Mouse (Mus musculus) liver, embryonic 15.5 days (tissue): ENCODE measurements around the gene Sgk2. TPM values are rescaled to one million over a fixed set of nuclear protein-coding genes. Genes with fewer than 3 reads are reported as not detected.

ENCODE experiments used
- ATAC-seq: fragments of 200-750 bp; cut with Nextera tagmentation; 2 replicates; pipeline ENCODE4 v1.8.0; 2017; ENCODE audit warnings: moderate number of reproducible peaks, mild to moderate bottlenecking, moderate library complexity; ENCODE audit not compliant: insufficient read depth
- H3K27ac ChIP-seq: fragments of 300-500 bp; sonication (generic); replicated peaks from 2 replicates; pipeline ENCODE4 v1.5.1; 2015; ENCODE audit warnings: mild to moderate bottlenecking, inconsistent platforms
- H3K27me3 ChIP-seq: fragments of 300-500 bp; sonication (generic); 2 replicates; pipeline ENCODE4 v1.6.1; 2015; ENCODE audit warnings: mild to moderate bottlenecking, inconsistent platforms
- H3K36me3 ChIP-seq: fragments of 300-500 bp; sonication (generic); replicated peaks from 2 replicates; pipeline ENCODE4 v1.6.1; 2015; ENCODE audit warnings: moderate library complexity, mild to moderate bottlenecking, inconsistent platforms
- H3K4me1 ChIP-seq: fragments of 300-500 bp; sonication (generic); replicated peaks from 2 replicates; pipeline ENCODE4 v1.6.1; 2015; ENCODE audit warnings: inconsistent platforms
- H3K4me2 ChIP-seq: fragments of 300-500 bp; sonication (generic); 2 replicates; pipeline ENCODE4 v1.6.1; 2015; ENCODE audit warnings: moderate library complexity, mild to moderate bottlenecking, inconsistent platforms
- H3K4me3 ChIP-seq: fragments of 300-500 bp; sonication (generic); replicated peaks from 2 replicates; pipeline ENCODE4 v1.5.1; 2015; ENCODE audit warnings: mild to moderate bottlenecking, inconsistent platforms
- H3K9ac ChIP-seq: fragments of 300-500 bp; sonication (generic); 2 replicates; pipeline ENCODE4 v1.6.1; 2015; ENCODE audit warnings: moderate library complexity, mild to moderate bottlenecking, inconsistent platforms
- H3K9me3 ChIP-seq: fragments of 300-500 bp; sonication (generic); replicated peaks from 2 replicates; pipeline ENCODE4 v1.6.1; 2016; ENCODE audit warnings: inconsistent platforms
- WGBS: fragments of 180-500 bp; shearing (Covaris S2); methylation state at CpG from one replicate; pipeline ENCODE4 v1.1.7; 2015; ENCODE audit warnings: mixed read lengths; ENCODE audit not compliant: insufficient replicate concordance; 5-methylcytosine and 5-hydroxymethylcytosine counted together
- polyA plus RNA-seq: library from polyadenylated mRNA; unstranded; fragments of >200 nt; fragmentation: Nextera tagmentation; extraction: Ambion mirVana; gene quantifications from 2 replicates; pipeline ENCODE4 v1.2.1, GENCODE M21; 2015

Gene Sgk2
- polyA plus RNA-seq, 1 experiment from 2014 or later, result 5.4 TPM

- H3K36me3 ChIP-seq, result peaks cover 74% of the 10 kb centered on the region
- H3K9me3 ChIP-seq, result no peaks in the 10 kb centered on the region
- H3K4me2 ChIP-seq, result no peak overlapping the region
- ATAC-seq, result no peak
- no peak overlapping the region for H3K9ac ChIP-seq
- H3K4me3 ChIP-seq, result no peak overlapping the region
- no peaks in the 10 kb centered on the region for H3K27me3 ChIP-seq
- WGBS, result 42% methylated on average over 4 of the region's 4 CpGs
- H3K27ac ChIP-seq, result no peak overlapping the region
- no peaks in the 10 kb centered on the region for H3K4me1 ChIP-seq
Measured at GRCm38 (mm10) chr2:163032622-163033021, 45.5 kb downstream of the Sgk2 start.

GRCm38 (mm10) chr2:163039940-163040339 lies 52.8 kb downstream of the Sgk2 start:
- no peak overlapping the region for H3K4me3 ChIP-seq
- no peaks in the 10 kb centered on the region for H3K27me3 ChIP-seq
- peaks cover 74% of the 10 kb centered on the region for H3K36me3 ChIP-seq
- no peaks in the 10 kb centered on the region for H3K9me3 ChIP-seq
- ATAC-seq, result no peak
- 42% methylated on average over 7 of the region's 7 CpGs for WGBS
- no peak overlapping the region for H3K4me2 ChIP-seq
- no peak overlapping the region for H3K9ac ChIP-seq
- H3K4me1 ChIP-seq, result no peaks in the 10 kb centered on the region
- H3K27ac ChIP-seq, result no peak overlapping the region

- Histone ChIP-seq H3K4me3 (no peak overlapping the region), H3K4me2 (peak overlapping the region; percentile 45), H3K9ac (no peak overlapping the region), H3K4me1 (peaks cover 8% of the 10 kb centered on the region; the same call in 1 of the 2 replicates), H3K9me3 (no peaks in the 10 kb centered on the region), H3K27me3 (no peaks in the 10 kb centered on the region), H3K36me3 (peaks cover 34% of the 10 kb centered on the region), H3K27ac (no peak overlapping the region)
- 2% methylated on average over 10 of the region's 10 CpGs for WGBS
- ATAC-seq, result no peak
Measured at GRCm38 (mm10) chr2:163048125-163048524, 61.0 kb downstream of the Sgk2 start.

DNA sequence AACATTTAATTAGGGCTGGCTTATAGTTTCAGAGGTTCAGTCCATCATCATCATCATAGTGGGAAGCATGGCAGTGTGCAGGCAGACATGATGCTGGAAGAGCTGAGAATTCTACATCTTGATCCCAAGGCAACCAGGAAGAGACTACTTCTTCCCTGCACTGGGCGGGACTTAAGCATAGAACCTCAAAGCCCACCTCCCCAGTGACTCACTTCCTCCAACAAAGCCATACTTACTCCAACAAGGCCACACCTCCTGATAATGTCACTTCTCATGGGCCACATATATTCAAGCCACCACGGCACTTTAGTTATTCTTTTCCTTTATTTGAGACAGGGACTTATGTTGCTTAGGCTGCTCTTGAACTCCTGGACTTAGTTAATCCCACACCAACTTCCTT lies 62.0 kb downstream of the Sgk2 start:
- no peak overlapping the region for H3K4me2 ChIP-seq
- H3K36me3 ChIP-seq, result peaks cover 27% of the 10 kb centered on the region
- ATAC-seq, result no peak
- no peak overlapping the region for H3K9ac ChIP-seq
- H3K27me3 ChIP-seq, result no peaks in the 10 kb centered on the region
- peaks cover 15% of the 10 kb centered on the region for H3K4me1 ChIP-seq
- WGBS, result 73% methylated on average over 2 of the region's 2 CpGs
- H3K9me3 ChIP-seq, result no peaks in the 10 kb centered on the region
- H3K27ac ChIP-seq, result no peak overlapping the region
- no peak overlapping the region for H3K4me3 ChIP-seq

DNA sequence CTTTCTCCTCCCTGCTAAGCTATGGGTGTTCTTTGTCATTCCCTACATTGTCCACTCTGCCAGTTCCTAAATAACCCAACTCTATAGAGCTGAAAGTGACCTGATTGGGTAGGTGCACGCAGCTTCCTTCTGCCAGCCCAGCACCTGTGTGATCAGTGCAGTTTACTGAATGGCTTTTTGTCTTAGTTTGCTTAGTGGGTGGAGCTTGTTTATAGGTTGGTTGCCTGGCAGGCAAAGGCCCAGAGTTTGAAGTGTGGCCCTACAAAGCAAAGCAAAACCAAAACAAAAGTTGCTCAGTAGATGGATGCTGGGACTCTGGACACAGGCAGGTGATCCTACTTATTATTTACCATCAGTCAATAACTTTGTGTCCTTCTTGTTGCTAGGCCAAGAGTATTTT lies 64.6 kb downstream of the Sgk2 start:
- no peak overlapping the region for H3K4me2 ChIP-seq
- H3K27ac ChIP-seq, result no peak overlapping the region
- H3K4me3 ChIP-seq, result no peak overlapping the region
- H3K9ac ChIP-seq, result no peak overlapping the region
- 49% methylated on average over 1 of the region's 1 CpGs for WGBS
- ATAC-seq, result no peak
- H3K9me3 ChIP-seq, result no peaks in the 10 kb centered on the region
- H3K36me3 ChIP-seq, result peaks cover 6% of the 10 kb centered on the region; the same call in 1 of the 2 replicates
- no peaks in the 10 kb centered on the region for H3K27me3 ChIP-seq
- peaks cover 39% of the 10 kb centered on the region for H3K4me1 ChIP-seq

DNA sequence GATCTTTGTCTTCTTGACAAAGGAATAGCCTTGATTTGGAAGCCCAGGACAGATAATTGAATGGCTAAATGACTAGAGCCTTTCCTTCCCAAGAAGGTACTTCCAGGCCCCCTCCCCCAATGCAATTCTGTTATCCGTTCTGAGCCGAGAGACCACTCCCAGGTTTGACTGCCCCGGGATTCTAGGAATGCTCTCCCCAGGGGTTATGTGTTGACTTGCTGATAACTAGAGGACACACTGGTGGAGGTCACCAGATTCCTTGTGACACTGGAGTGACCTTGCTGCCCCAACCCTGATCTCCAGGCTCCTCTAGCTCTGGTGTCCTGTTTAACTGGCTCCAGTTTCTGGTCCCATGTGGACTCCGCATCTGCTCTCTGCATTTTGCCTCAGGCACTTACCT lies 65.0 kb downstream of the Sgk2 start:
- 65% methylated on average over 4 of the region's 4 CpGs for WGBS
- Histone ChIP-seq H3K4me1 (peaks cover 43% of the 10 kb centered on the region), H3K36me3 (peaks cover 2% of the 10 kb centered on the region; the same call in 1 of the 2 replicates), H3K9me3 (no peaks in the 10 kb centered on the region), H3K4me3 (no peak overlapping the region), H3K9ac (no peak overlapping the region), H3K27me3 (no peaks in the 10 kb centered on the region), H3K27ac (no peak overlapping the region), H3K4me2 (no peak overlapping the region)
- ATAC-seq, result no peak

GRCm38 (mm10) chr2:163052826-163053225 lies 65.7 kb downstream of the Sgk2 start:
- no peak for ATAC-seq

DNA sequence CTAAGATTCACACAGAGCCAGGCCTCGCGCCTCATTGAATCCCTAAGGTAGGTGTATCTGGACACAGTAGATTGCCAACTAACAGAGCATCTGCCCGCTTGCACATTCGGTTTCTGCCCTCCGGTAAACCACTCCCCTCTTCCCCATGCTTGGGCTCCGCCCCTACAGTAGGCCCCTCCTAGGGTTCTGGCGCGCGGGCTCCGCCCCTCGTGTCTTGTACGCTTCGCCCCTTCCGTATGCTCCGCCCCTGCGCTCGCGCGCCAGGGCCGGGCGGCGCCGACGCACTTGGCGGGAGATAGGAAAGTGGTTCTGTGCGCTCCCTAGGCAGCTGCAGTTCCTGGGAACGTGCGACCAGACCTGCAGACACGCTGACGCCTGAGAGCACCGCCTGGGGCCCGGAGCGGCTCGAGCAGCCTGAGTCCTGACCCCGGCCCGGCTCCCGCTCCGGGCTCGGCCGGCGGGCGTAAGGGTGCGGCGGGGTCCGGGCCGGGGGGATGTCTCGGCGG lies 67.3 kb downstream of the Sgk2 start, which contains the start of gene Mybl2:
Gene Mybl2, plus strand, starts transcription at position 353 of the 506 bp plus-strand sequence.
- Histone ChIP-seq H3K9me3 (no peaks in the 10 kb centered on the region), H3K36me3 (peaks cover 8% of the 10 kb centered on the region), H3K4me2 (peak within 1 kb of the TSS; percentile 99), H3K27ac (peak within 1 kb of the TSS; percentile 89), H3K27me3 (no peaks in the 10 kb centered on the region), H3K9ac (peak within 1 kb of the TSS; percentile 91), H3K4me3 (peak within 1 kb of the TSS; percentile 94), H3K4me1 (peaks cover 56% of the 10 kb centered on the region)
- WGBS, result under 1% methylated on average over 48 of the region's 48 CpGs
- ATAC-seq, result peak; percentile 95

More at GRCm38 (mm10) chr2:163052826-163053225, 65.7 kb downstream of the Sgk2 start:
- H3K4me1 ChIP-seq, result peaks cover 48% of the 10 kb centered on the region
- H3K9me3 ChIP-seq, result no peaks in the 10 kb centered on the region
- 72% methylated on average over 4 of the region's 4 CpGs for WGBS
- H3K27ac ChIP-seq, result no peak overlapping the region
- no peak overlapping the region for H3K9ac ChIP-seq
- no peaks in the 10 kb centered on the region for H3K27me3 ChIP-seq
- H3K4me3 ChIP-seq, result no peak overlapping the region
- H3K36me3 ChIP-seq, result no peaks in the 10 kb centered on the region; the same call in 1 of the 2 replicates
- no peak overlapping the region for H3K4me2 ChIP-seq

- peak overlapping the region; percentile 91 for H3K9ac ChIP-seq
- H3K4me3 ChIP-seq, result peak overlapping the region; percentile 94
- ATAC-seq, result peak; percentile 70
Measured at GRCm38 (mm10) chr2:163054891-163055494, 67.9 kb downstream of the Sgk2 start.

GRCm38 (mm10) chr2:163055715-163056114 lies 68.6 kb downstream of the Sgk2 start:
- H3K27ac ChIP-seq, result peak overlapping the region; percentile 89
- 18% methylated on average over 5 of the region's 5 CpGs for WGBS
- H3K4me2 ChIP-seq, result peak overlapping the region; percentile 99
- no peaks in the 10 kb centered on the region for H3K9me3 ChIP-seq
- no peak for ATAC-seq
- peak overlapping the region; percentile 94 for H3K4me3 ChIP-seq
- H3K4me1 ChIP-seq, result peaks cover 69% of the 10 kb centered on the region
- H3K36me3 ChIP-seq, result peaks cover 21% of the 10 kb centered on the region
- H3K27me3 ChIP-seq, result no peaks in the 10 kb centered on the region
- peak overlapping the region; percentile 91 for H3K9ac ChIP-seq

More at GRCm38 (mm10) chr2:163054891-163055494, 67.9 kb downstream of the Sgk2 start:
- Histone ChIP-seq H3K9me3 (no peaks in the 10 kb centered on the region), H3K27ac (peak overlapping the region; percentile 89), H3K4me1 (peaks cover 62% of the 10 kb centered on the region), H3K4me2 (peak overlapping the region; percentile 99), H3K27me3 (no peaks in the 10 kb centered on the region), H3K36me3 (peaks cover 14% of the 10 kb centered on the region)
- WGBS, result under 1% methylated on average over 38 of the region's 38 CpGs

GRCm38 (mm10) chr2:163056584-163056983 lies 69.5 kb downstream of the Sgk2 start:
- Histone ChIP-seq H3K4me2 (peak overlapping the region; percentile 99), H3K4me1 (peaks cover 75% of the 10 kb centered on the region), H3K27ac (peak overlapping the region; percentile 56; the same call in 1 of the 2 replicates), H3K27me3 (no peaks in the 10 kb centered on the region), H3K9ac (no peak overlapping the region), H3K36me3 (peaks cover 29% of the 10 kb centered on the region), H3K9me3 (no peaks in the 10 kb centered on the region), H3K4me3 (peak overlapping the region; percentile 94)
- WGBS, result 80% methylated on average over 9 of the region's 9 CpGs
- no peak for ATAC-seq
